Mouse (Mus musculus) hindbrain, embryonic 15.5 days (tissue): ENCODE results near the gene Adamts15. TPM values are rescaled to one million over a fixed set of nuclear protein-coding genes. Genes with fewer than 3 reads are reported as not detected.
A peak's percentile ranks its signal among the peaks of the same experiment; 100 is the strongest.

Experiments used
- ATAC-seq: fragments of 200-750 bp; cut with Nextera tagmentation; 2 replicates; pipeline ENCODE4 v1.8.0; 2017; ENCODE audit warnings: low read depth, moderate number of reproducible peaks, moderate TSS enrichment; ENCODE audit not compliant: low FRiP score
- H3K27ac ChIP-seq: fragments of 300-500 bp; sonication (generic); replicated peaks from 2 replicates; pipeline ENCODE4 v1.5.1; 2015; ENCODE audit warnings: mild to moderate bottlenecking, inconsistent platforms
- H3K27me3 ChIP-seq: fragments of 300-500 bp; sonication (generic); 2 replicates; pipeline ENCODE4 v1.6.1; 2015; ENCODE audit warnings: control low read depth, inconsistent platforms
- H3K36me3 ChIP-seq: fragments of 300-500 bp; sonication (generic); 2 replicates; pipeline ENCODE4 v1.6.1; 2015; ENCODE audit warnings: control low read depth, inconsistent platforms
- H3K4me1 ChIP-seq: fragments of 300-500 bp; sonication (generic); replicated peaks from 2 replicates; pipeline ENCODE4 v1.6.1; 2015; ENCODE audit warnings: control low read depth, inconsistent platforms
- H3K4me2 ChIP-seq: fragments of 300-500 bp; sonication (generic); 2 replicates; pipeline ENCODE4 v1.6.1; 2015; ENCODE audit warnings: moderate library complexity, mild to moderate bottlenecking, inconsistent platforms
- H3K4me3 ChIP-seq: fragments of 300-500 bp; sonication (generic); 2 replicates; pipeline ENCODE4 v1.5.1; 2015; ENCODE audit warnings: mild to moderate bottlenecking, inconsistent platforms
- H3K9ac ChIP-seq: fragments of 300-500 bp; sonication (generic); 2 replicates; pipeline ENCODE4 v1.6.1; 2015; ENCODE audit warnings: inconsistent platforms
- H3K9me3 ChIP-seq: fragments of 300-500 bp; sonication (generic); 2 replicates; pipeline ENCODE4 v1.6.1; 2016; ENCODE audit warnings: control low read depth, inconsistent platforms
- WGBS: fragments of 180-500 bp; shearing (Covaris S2); methylation state at CpG from one replicate; pipeline ENCODE4 v1.1.7; 2015; 5-methylcytosine and 5-hydroxymethylcytosine counted together
- polyA plus RNA-seq: library from polyadenylated mRNA; unstranded; fragments of >200 nt; fragmentation: Nextera tagmentation; extraction: Ambion mirVana; gene quantifications from 2 replicates; pipeline ENCODE4 v1.2.1, GENCODE M21; 2015

The Adamts15 gene
- polyA plus RNA-seq, result 5.6 and 6.8 TPM in 2 replicates

- under 1% methylated on average over 46 of the region's 47 CpGs for WGBS
- peak within 1 kb of the TSS; percentile 97 for H3K4me2 ChIP-seq
- peaks cover 28% of the 10 kb centered on the region for H3K4me1 ChIP-seq
- peak within 1 kb of the TSS; percentile 51 for H3K9ac ChIP-seq
- H3K9me3 ChIP-seq, result no peaks in the 10 kb centered on the region
- peak within 1 kb of the TSS; percentile 68 for H3K4me3 ChIP-seq
- peak within 1 kb of the TSS; percentile 49 for H3K27ac ChIP-seq
- no peaks in the 10 kb centered on the region for H3K36me3 ChIP-seq
- ATAC-seq, result peak; percentile 84
- H3K27me3 ChIP-seq, result peaks cover 9% of the 10 kb centered on the region; the same call in 1 of the 2 replicates
Measured at GRCm38 (mm10) chr9:30922197-30922894, at the start of gene Adamts15. TSS of gene Adamts15 (minus strand) at chr9:30922452.

GRCm38 (mm10) chr9:30971967-30972366, 49.7 kb upstream of the Adamts15 start:
- Histone ChIP-seq H3K27ac (no peak overlapping the region), H3K4me1 (no peaks in the 10 kb centered on the region), H3K9ac (no peak overlapping the region), H3K27me3 (no peaks in the 10 kb centered on the region), H3K4me2 (no peak overlapping the region), H3K36me3 (no peaks in the 10 kb centered on the region), H3K4me3 (no peak overlapping the region), H3K9me3 (no peaks in the 10 kb centered on the region)
- no peak for ATAC-seq
- WGBS, result 53% methylated on average over 4 of the region's 4 CpGs

GRCm38 (mm10) chr9:30970001-30970400, 47.7 kb upstream of the Adamts15 start:
- Histone ChIP-seq H3K9me3 (no peaks in the 10 kb centered on the region), H3K9ac (no peak overlapping the region)
- WGBS, result 63% methylated on average over 3 of the region's 3 CpGs

GRCm38 (mm10) chr9:30968130-30968529, 45.9 kb upstream of the Adamts15 start:
- no peaks in the 10 kb centered on the region for H3K9me3 ChIP-seq
- no peaks in the 10 kb centered on the region for H3K36me3 ChIP-seq
- no peak overlapping the region for H3K9ac ChIP-seq
- H3K4me1 ChIP-seq, result no peaks in the 10 kb centered on the region
- H3K4me3 ChIP-seq, result no peak overlapping the region
- H3K27me3 ChIP-seq, result no peaks in the 10 kb centered on the region
- H3K27ac ChIP-seq, result no peak overlapping the region
- H3K4me2 ChIP-seq, result no peak overlapping the region
- WGBS, result 79% methylated on average over 6 of the region's 6 CpGs
- no peak for ATAC-seq

More at GRCm38 (mm10) chr9:30970001-30970400, 47.7 kb upstream of the Adamts15 start:
- Histone ChIP-seq H3K4me1 (no peaks in the 10 kb centered on the region), H3K4me2 (no peak overlapping the region), H3K27ac (no peak overlapping the region), H3K4me3 (no peak overlapping the region), H3K36me3 (no peaks in the 10 kb centered on the region), H3K27me3 (no peaks in the 10 kb centered on the region)
- no peak for ATAC-seq

GRCm38 (mm10) chr9:30966881-30967280, 44.6 kb upstream of the Adamts15 start:
- H3K4me1 ChIP-seq, result no peaks in the 10 kb centered on the region
- no peaks in the 10 kb centered on the region for H3K27me3 ChIP-seq
- H3K9ac ChIP-seq, result no peak overlapping the region
- H3K36me3 ChIP-seq, result no peaks in the 10 kb centered on the region
- H3K4me3 ChIP-seq, result no peak overlapping the region
- no peaks in the 10 kb centered on the region for H3K9me3 ChIP-seq
- no peak overlapping the region for H3K27ac ChIP-seq
- no peak for ATAC-seq
- H3K4me2 ChIP-seq, result no peak overlapping the region
- WGBS, result 79% methylated on average over 7 of the region's 7 CpGs

- Histone ChIP-seq H3K9me3 (no peaks in the 10 kb centered on the region), H3K27me3 (no peaks in the 10 kb centered on the region; the same call in 1 of the 2 replicates), H3K4me3 (no peak overlapping the region), H3K4me2 (no peak overlapping the region), H3K27ac (no peak overlapping the region), H3K4me1 (no peaks in the 10 kb centered on the region), H3K9ac (no peak overlapping the region), H3K36me3 (no peaks in the 10 kb centered on the region)
- WGBS, result 61% methylated on average over 10 of the region's 10 CpGs
- ATAC-seq, result no peak
Measured at GRCm38 (mm10) chr9:30964685-30965084, 42.4 kb upstream of the Adamts15 start.

GRCm38 (mm10) chr9:30963780-30964179, 41.5 kb upstream of the Adamts15 start:
- H3K9me3 ChIP-seq, result no peaks in the 10 kb centered on the region
- H3K4me1 ChIP-seq, result no peaks in the 10 kb centered on the region
- H3K36me3 ChIP-seq, result no peaks in the 10 kb centered on the region
- no peak for ATAC-seq
- no peak overlapping the region for H3K4me2 ChIP-seq
- WGBS, result 89% methylated on average over 4 of the region's 4 CpGs
- no peak overlapping the region for H3K9ac ChIP-seq
- no peak overlapping the region for H3K4me3 ChIP-seq
- H3K27ac ChIP-seq, result no peak overlapping the region
- H3K27me3 ChIP-seq, result no peaks in the 10 kb centered on the region; the same call in 1 of the 2 replicates

GRCm38 (mm10) chr9:30955246-30955645, 33.0 kb upstream of the Adamts15 start:
- Histone ChIP-seq H3K9ac (no peak overlapping the region), H3K36me3 (no peaks in the 10 kb centered on the region), H3K4me3 (no peak overlapping the region), H3K4me1 (no peaks in the 10 kb centered on the region), H3K4me2 (no peak overlapping the region), H3K27ac (no peak overlapping the region), H3K9me3 (no peaks in the 10 kb centered on the region), H3K27me3 (no peaks in the 10 kb centered on the region; the same call in 1 of the 2 replicates)
- WGBS, result 91% methylated on average over 9 of the region's 9 CpGs
- no peak for ATAC-seq

- Histone ChIP-seq H3K4me1 (peaks cover 5% of the 10 kb centered on the region; the same call in 1 of the 2 replicates), H3K4me2 (no peak overlapping the region), H3K27me3 (no peaks in the 10 kb centered on the region), H3K36me3 (no peaks in the 10 kb centered on the region), H3K9me3 (no peaks in the 10 kb centered on the region), H3K4me3 (no peak overlapping the region), H3K9ac (no peak overlapping the region), H3K27ac (no peak overlapping the region)
- 59% methylated on average over 8 of the region's 8 CpGs for WGBS
- no peak for ATAC-seq
Measured at GRCm38 (mm10) chr9:30953287-30953686, 31.0 kb upstream of the Adamts15 start.

GRCm38 (mm10) chr9:30951461-30951860, 29.2 kb upstream of the Adamts15 start:
- Histone ChIP-seq H3K4me3 (no peak overlapping the region), H3K36me3 (no peaks in the 10 kb centered on the region), H3K9ac (no peak overlapping the region), H3K27ac (no peak overlapping the region), H3K4me2 (no peak overlapping the region), H3K4me1 (peaks cover 5% of the 10 kb centered on the region; the same call in 1 of the 2 replicates), H3K9me3 (no peaks in the 10 kb centered on the region), H3K27me3 (no peaks in the 10 kb centered on the region)
- 88% methylated on average over 5 of the region's 5 CpGs for WGBS
- ATAC-seq, result no peak

- no peaks in the 10 kb centered on the region for H3K9me3 ChIP-seq
- WGBS, result 66% methylated on average over 4 of the region's 4 CpGs
- peaks cover 5% of the 10 kb centered on the region; the same call in 1 of the 2 replicates for H3K4me1 ChIP-seq
- no peak overlapping the region for H3K4me3 ChIP-seq
- H3K4me2 ChIP-seq, result no peak overlapping the region
- no peak overlapping the region for H3K27ac ChIP-seq
- peaks cover under 1% of the 10 kb centered on the region; the same call in 1 of the 2 replicates for H3K27me3 ChIP-seq
- ATAC-seq, result no peak
- no peak overlapping the region for H3K9ac ChIP-seq
- H3K36me3 ChIP-seq, result no peaks in the 10 kb centered on the region
Measured at GRCm38 (mm10) chr9:30950592-30950991, 28.3 kb upstream of the Adamts15 start.

- Histone ChIP-seq H3K4me1 (peaks cover 5% of the 10 kb centered on the region; the same call in 1 of the 2 replicates), H3K27ac (no peak overlapping the region), H3K36me3 (no peaks in the 10 kb centered on the region), H3K27me3 (peaks cover 6% of the 10 kb centered on the region; the same call in 1 of the 2 replicates), H3K9ac (no peak overlapping the region), H3K4me3 (no peak overlapping the region), H3K4me2 (no peak overlapping the region), H3K9me3 (no peaks in the 10 kb centered on the region)
- 59% methylated on average over 4 of the region's 4 CpGs for WGBS
- ATAC-seq, result peak; percentile 54
Measured at GRCm38 (mm10) chr9:30949971-30950370, 27.7 kb upstream of the Adamts15 start.
